Mouse (Mus musculus) testis, adult 2 months (tissue): ENCODE data around the gene Raver2. TPM values are rescaled to one million over a fixed set of nuclear protein-coding genes. Genes with fewer than 3 reads are reported as not detected.

Source experiments
- H3K27ac ChIP-seq: fragments of 200-500 bp; 2 replicates; pipeline ENCODE4 v1.5.1; 2012; ENCODE audit warnings: low read depth, low read length; ENCODE audit not compliant: control insufficient read depth, insufficient read depth
- H3K27me3 ChIP-seq: fragments of 200-500 bp; 2 replicates; pipeline ENCODE4 v1.6.1; 2012; ENCODE audit warnings: mild to moderate bottlenecking, low read length, moderate library complexity; ENCODE audit not compliant: control insufficient read depth, insufficient read depth
- H3K36me3 ChIP-seq: fragments of 200-500 bp; 2 replicates; pipeline ENCODE4 v1.6.1; 2012; ENCODE audit warnings: mild to moderate bottlenecking, low read length; ENCODE audit not compliant: control insufficient read depth, insufficient read depth
- H3K4me1 ChIP-seq: fragments of 200-500 bp; 2 replicates; pipeline ENCODE4 v1.6.1; 2012; ENCODE audit warnings: low read length; ENCODE audit not compliant: control insufficient read depth, insufficient read depth
- H3K4me3 ChIP-seq: fragments of 200-500 bp; 2 replicates; pipeline ENCODE4 v1.5.1; 2012; ENCODE audit warnings: low read depth, mild to moderate bottlenecking, low read length, moderate library complexity, mixed read lengths; ENCODE audit not compliant: control insufficient read depth
- CTCF ChIP-seq: fragments of 200-500 bp; IDR thresholded peaks from 2 replicates; pipeline ENCODE4 v1.5.1; 2012; ENCODE audit warnings: low read depth, mild to moderate bottlenecking, inconsistent platforms, low read length, moderate library complexity; ENCODE audit not compliant: control insufficient read depth, insufficient read depth, insufficient replicate concordance
- POLR2A ChIP-seq: fragments of 200-500 bp; IDR thresholded peaks from 2 replicates; pipeline ENCODE4 v1.6.1; 2012; ENCODE audit warnings: low read depth, mild to moderate bottlenecking, inconsistent platforms, low read length, moderate library complexity; ENCODE audit not compliant: control insufficient read depth
- polyA plus RNA-seq: library from polyadenylated mRNA; depleted of rRNA; stranded (reverse); fragments of >200 nt; gene quantifications from 2 replicates; pipeline ENCODE4 v1.2.3, GENCODE M21; 2012

Raver2 gene
- polyA plus RNA-seq, 1 experiment, result 1.7 TPM

- TF ChIP-seq POLR2A, result no peak
- no peak for TF ChIP-seq CTCF
- H3K4me1 ChIP-seq, result no peaks in the 10 kb centered on the region
Measured at GRCm38 (mm10) chr4:101176123-101176522, 107.3 kb downstream of the Raver2 start.

GRCm38 (mm10) chr4:101177796-101178195 lies 109.0 kb downstream of the Raver2 start:
- Histone ChIP-seq H3K27me3 (no peaks in the 10 kb centered on the region), H3K36me3 (no peaks in the 10 kb centered on the region), H3K27ac (no peak overlapping the region), H3K4me1 (no peaks in the 10 kb centered on the region), H3K4me3 (no peak overlapping the region)
- TF ChIP-seq POLR2A (no peak), CTCF (no peak)

More at GRCm38 (mm10) chr4:101176123-101176522, 107.3 kb downstream of the Raver2 start:
- H3K27ac ChIP-seq, result no peak overlapping the region
- H3K36me3 ChIP-seq, result no peaks in the 10 kb centered on the region
- H3K4me3 ChIP-seq, result no peak overlapping the region
- H3K27me3 ChIP-seq, result no peaks in the 10 kb centered on the region

GRCm38 (mm10) chr4:101179076-101179475 lies 110.3 kb downstream of the Raver2 start:
- no peak for TF ChIP-seq CTCF
- no peak for TF ChIP-seq POLR2A

GRCm38 (mm10) chr4:101179836-101180235 lies 111.1 kb downstream of the Raver2 start:
- H3K27me3 ChIP-seq, result no peaks in the 10 kb centered on the region

More at GRCm38 (mm10) chr4:101179076-101179475, 110.3 kb downstream of the Raver2 start:
- no peaks in the 10 kb centered on the region for H3K36me3 ChIP-seq
- no peak overlapping the region for H3K4me3 ChIP-seq
- H3K4me1 ChIP-seq, result no peaks in the 10 kb centered on the region
- H3K27ac ChIP-seq, result no peak overlapping the region
- no peaks in the 10 kb centered on the region for H3K27me3 ChIP-seq

GRCm38 (mm10) chr4:101180681-101181080 lies 111.9 kb downstream of the Raver2 start:
- Histone ChIP-seq H3K27ac (no peak overlapping the region), H3K27me3 (no peaks in the 10 kb centered on the region), H3K4me1 (no peaks in the 10 kb centered on the region), H3K4me3 (no peak overlapping the region), H3K36me3 (no peaks in the 10 kb centered on the region)
- TF ChIP-seq POLR2A (no peak), CTCF (no peak)

More at GRCm38 (mm10) chr4:101179836-101180235, 111.1 kb downstream of the Raver2 start:
- no peaks in the 10 kb centered on the region for H3K36me3 ChIP-seq
- TF ChIP-seq POLR2A, result no peak
- TF ChIP-seq CTCF, result no peak
- H3K4me1 ChIP-seq, result no peaks in the 10 kb centered on the region
- no peak overlapping the region for H3K4me3 ChIP-seq
- H3K27ac ChIP-seq, result no peak overlapping the region

GRCm38 (mm10) chr4:101182603-101183011 lies 113.8 kb downstream of the Raver2 start:
- TF ChIP-seq CTCF, result no peak
- TF ChIP-seq POLR2A, result no peak
- H3K27ac ChIP-seq, result no peak overlapping the region
- H3K4me3 ChIP-seq, result no peak overlapping the region
- no peaks in the 10 kb centered on the region for H3K4me1 ChIP-seq
- no peaks in the 10 kb centered on the region for H3K27me3 ChIP-seq
- no peaks in the 10 kb centered on the region for H3K36me3 ChIP-seq

GRCm38 (mm10) chr4:101185216-101185615 lies 116.4 kb downstream of the Raver2 start:
- no peaks in the 10 kb centered on the region for H3K27me3 ChIP-seq
- H3K27ac ChIP-seq, result no peak overlapping the region
- no peaks in the 10 kb centered on the region for H3K4me1 ChIP-seq
- no peak overlapping the region for H3K4me3 ChIP-seq
- no peak for TF ChIP-seq POLR2A
- no peaks in the 10 kb centered on the region for H3K36me3 ChIP-seq

- TF ChIP-seq POLR2A (no peak), CTCF (no peak)
- Histone ChIP-seq H3K4me3 (no peak overlapping the region), H3K36me3 (no peaks in the 10 kb centered on the region), H3K4me1 (no peaks in the 10 kb centered on the region), H3K27me3 (no peaks in the 10 kb centered on the region), H3K27ac (no peak overlapping the region)
Measured at GRCm38 (mm10) chr4:101186591-101186990, 117.8 kb downstream of the Raver2 start.
